Mouse (Mus musculus): ENCODE measurements around the gene Schip1. TPM values are rescaled to one million over a fixed set of nuclear protein-coding genes. Genes with fewer than 3 reads are reported as not detected.

Schip1 gene
- polyA plus RNA-seq, 1 experiment from 2014 or later, result 181 TPM

DNA sequence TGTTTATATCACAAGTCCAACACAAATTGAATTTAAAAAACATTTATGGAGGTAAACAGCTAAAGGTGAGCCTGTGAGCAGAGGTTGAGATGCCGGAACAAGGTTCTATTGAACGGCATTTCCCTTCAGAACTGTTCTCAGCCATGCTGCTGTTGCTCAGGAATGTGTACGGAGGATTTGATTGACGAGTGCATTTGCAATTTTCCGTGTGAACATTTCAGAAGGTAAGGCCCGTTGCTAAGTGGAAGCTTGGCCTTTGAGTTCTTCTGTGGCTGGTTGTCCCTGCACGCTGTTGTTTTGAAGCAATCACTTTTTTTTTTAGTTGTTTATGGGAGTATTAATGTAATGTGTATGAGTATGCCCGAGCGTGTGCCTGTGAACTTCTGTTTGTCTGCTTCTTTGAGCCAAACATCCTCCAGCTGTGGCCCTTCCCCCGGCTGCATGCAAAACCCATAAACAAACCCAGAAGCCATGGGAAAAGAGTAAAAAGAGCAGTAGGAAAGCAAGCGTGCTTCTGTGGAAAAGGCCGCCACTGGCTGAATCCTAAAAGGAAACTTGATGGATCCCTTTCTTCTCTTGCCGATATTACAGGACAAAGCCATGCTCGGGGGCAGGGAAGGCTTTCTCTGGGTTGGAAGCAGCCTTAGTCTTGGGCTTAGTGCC, 518.6 kb downstream of the Schip1 start:
- ATAC-seq (replicated peaks), result no peak
- Histone ChIP-seq H3K9ac (replicated peaks) (no peak overlapping the region), H3K36me3 (no peaks in the 10 kb centered on the region), H3K27ac (replicated peaks) (peak overlapping the region; percentile 74), H3K4me3 (no peak overlapping the region), H3K4me2 (replicated peaks) (peak overlapping the region; percentile 29), H3K9me3 (no peaks in the 10 kb centered on the region), H3K4me1 (peaks cover 69% of the 10 kb centered on the region), H3K27me3 (no peaks in the 10 kb centered on the region)
- 5% methylated on average over 14 of the region's 14 CpGs for WGBS

DNA sequence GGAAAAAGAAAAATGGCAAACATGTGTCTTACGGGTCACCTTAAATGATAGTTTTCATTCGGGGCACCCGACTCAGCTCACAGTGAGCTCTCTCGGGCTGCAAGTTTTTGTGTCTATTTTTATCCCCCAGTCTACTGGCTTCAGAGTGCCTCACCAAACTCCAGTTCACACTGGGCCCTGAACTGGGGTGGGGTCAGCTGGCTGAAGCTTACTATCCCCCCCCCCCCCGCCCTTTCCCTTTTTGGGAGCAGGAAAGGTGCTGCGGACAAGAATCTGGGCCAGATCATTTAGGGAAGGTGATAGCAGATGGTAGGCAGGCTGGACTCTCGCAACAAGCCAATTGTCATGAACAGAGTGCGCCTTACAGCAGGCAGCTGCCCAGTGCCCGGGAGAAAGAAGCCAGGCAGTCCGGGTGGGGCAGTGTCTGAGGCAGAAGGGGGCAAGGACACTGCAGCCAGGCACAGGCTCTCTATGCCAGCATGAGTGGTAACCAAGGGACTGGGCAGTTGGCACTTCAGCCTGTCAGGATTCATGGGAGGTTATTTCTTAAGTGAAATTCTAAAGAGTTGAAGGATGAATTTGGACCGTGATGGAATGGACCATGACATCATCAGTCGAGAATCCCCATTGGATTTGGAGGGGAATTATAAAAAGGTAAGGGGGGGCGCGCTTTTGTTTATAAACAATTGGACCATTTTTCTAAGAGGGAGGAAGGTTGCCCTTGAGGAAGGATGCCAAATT, 519.3 kb downstream of the Schip1 start:
- no peak overlapping the region for H3K9ac ChIP-seq (replicated peaks)

DNA sequence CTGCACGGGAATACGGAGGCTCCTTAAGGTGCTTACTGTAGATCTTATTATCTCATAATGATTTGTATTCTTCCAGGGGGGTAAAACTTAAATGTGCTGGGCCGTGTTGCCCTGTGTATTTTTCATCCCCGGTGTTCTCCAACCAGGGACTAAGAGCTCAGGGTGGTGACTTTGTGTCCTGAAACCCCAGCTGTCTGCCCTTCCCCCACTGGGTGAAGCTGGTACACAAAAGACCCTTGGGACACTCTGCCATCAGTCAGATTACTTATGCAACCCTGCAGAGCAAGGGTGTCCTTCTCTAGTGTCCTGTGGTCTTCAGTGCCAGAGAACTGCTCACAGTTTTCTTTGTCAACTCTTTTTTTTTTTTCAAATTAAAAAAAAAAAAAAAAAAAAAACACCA, 520.6 kb downstream of the Schip1 start:
- Histone ChIP-seq H3K4me2 (replicated peaks) (no peak overlapping the region), H3K9me3 (no peaks in the 10 kb centered on the region), H3K27me3 (no peaks in the 10 kb centered on the region), H3K36me3 (no peaks in the 10 kb centered on the region), H3K4me1 (peaks cover 68% of the 10 kb centered on the region), H3K9ac (replicated peaks) (no peak overlapping the region), H3K27ac (replicated peaks) (no peak overlapping the region), H3K4me3 (no peak overlapping the region)
- WGBS, result 65% methylated on average over 4 of the region's 4 CpGs
- no peak for ATAC-seq (replicated peaks)

More for the DNA sequence above, 519.3 kb downstream of the Schip1 start:
- peak overlapping the region; percentile 74 for H3K27ac ChIP-seq (replicated peaks)
- peaks cover 64% of the 10 kb centered on the region for H3K4me1 ChIP-seq
- H3K36me3 ChIP-seq, result no peaks in the 10 kb centered on the region
- H3K9me3 ChIP-seq, result no peaks in the 10 kb centered on the region
- ATAC-seq (replicated peaks), result peak; percentile 76
- no peaks in the 10 kb centered on the region for H3K27me3 ChIP-seq
- peak overlapping the region; percentile 29; the same call in 1 of the 2 replicates for H3K4me2 ChIP-seq (replicated peaks)
- H3K4me3 ChIP-seq, result no peak overlapping the region
- 17% methylated on average over 14 of the region's 14 CpGs for WGBS

DNA sequence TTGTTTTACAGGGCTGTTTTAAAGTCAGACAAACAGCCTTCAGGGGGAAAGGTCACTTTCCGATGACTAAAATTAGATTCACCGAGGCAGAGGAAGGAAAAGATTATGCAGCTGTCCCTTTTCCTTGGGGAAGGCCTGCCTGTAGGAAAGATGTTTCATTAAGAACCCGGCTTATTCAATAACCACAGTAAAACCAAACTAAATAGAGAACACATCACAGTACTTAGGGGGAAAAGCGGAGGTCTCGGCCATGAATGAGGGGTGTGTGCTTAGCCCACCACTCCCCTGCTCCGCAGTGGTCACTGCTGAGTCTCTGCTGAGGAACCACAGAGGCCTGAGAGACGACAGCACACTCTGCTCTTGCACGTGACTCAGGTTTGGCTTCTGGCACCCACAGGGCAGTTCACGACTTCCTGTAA, 522.1 kb downstream of the Schip1 start:
- no peak for ATAC-seq (replicated peaks)
- Histone ChIP-seq H3K4me3 (no peak overlapping the region), H3K27me3 (no peaks in the 10 kb centered on the region), H3K9me3 (no peaks in the 10 kb centered on the region), H3K36me3 (no peaks in the 10 kb centered on the region), H3K27ac (replicated peaks) (no peak overlapping the region), H3K4me2 (replicated peaks) (no peak overlapping the region), H3K4me1 (peaks cover 68% of the 10 kb centered on the region), H3K9ac (replicated peaks) (no peak overlapping the region)
- WGBS, result 48% methylated on average over 9 of the region's 9 CpGs

DNA sequence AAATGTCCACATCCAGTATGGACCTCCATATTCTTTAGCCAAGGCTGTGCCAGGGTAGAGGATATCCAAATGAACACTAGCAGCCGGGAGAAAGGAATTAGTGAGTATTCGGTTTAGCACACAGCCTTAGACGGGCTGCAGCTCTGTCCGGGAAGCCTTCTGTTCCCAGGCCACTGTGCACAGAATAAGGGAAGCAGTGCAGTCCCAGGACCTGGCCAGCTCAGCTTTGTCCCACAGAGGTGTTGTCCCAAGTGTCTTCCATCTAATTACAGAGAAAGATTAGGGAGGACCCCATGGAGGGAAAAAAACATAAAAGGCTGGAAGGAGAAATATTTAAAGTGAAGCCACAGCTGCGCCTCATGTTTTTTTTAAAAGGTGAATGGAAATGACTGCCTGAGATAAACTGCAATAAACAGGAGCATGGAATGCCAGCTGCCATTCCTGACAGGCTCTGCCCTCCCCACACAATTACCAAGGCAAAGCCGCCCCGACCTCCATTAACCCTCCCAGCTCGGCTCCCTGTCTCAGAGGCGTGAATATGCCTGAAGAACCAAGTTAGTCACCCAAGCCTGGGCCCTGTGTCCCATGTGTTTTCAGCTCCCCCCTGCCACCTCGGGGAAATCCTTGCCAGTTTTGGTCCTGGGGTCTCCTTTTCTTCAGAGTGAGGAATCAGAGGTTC, 523.1 kb downstream of the Schip1 start:
- H3K27me3 ChIP-seq, result no peaks in the 10 kb centered on the region
- H3K4me3 ChIP-seq, result no peak overlapping the region
- H3K9ac ChIP-seq (replicated peaks), result no peak overlapping the region
- 0 out of 2 replicates have a peak, but pooled peaks have one; percentile 41 for ATAC-seq (replicated peaks)
- 28% methylated on average over 10 of the region's 10 CpGs for WGBS
- H3K27ac ChIP-seq (replicated peaks), result peak overlapping the region; percentile 68
- peaks cover 58% of the 10 kb centered on the region for H3K4me1 ChIP-seq
- no peak overlapping the region for H3K4me2 ChIP-seq (replicated peaks)
- no peaks in the 10 kb centered on the region for H3K36me3 ChIP-seq
- H3K9me3 ChIP-seq, result no peaks in the 10 kb centered on the region

DNA sequence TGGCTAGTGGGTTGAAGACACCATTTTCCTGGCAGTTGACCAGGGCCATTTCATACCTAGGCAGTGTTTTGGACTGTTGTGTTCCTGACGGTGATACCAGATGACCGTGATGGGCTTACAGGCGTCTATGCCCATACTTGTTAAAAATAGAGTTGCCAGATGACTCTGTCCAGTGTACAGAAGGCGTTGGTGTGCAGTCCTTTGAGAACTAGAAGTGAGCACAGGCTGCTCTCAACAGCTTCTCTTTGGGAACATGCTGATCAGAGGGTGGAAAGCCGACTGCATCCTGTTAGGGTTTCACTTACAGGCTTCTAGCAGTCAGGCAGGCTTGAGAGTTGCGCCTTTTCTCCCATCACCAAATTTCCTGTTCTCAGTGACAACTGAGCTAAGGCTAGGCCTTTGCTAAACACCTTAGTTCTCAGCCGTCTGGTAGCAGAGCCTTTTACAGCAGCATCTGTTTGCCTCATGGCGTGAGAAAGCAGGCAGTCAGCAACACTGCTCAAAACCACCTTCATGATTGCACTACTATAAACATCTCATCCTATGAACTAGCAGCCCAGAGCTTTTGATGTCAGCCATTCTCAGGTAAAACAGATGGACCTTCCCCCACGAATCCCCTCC, 524.7 kb downstream of the Schip1 start:
- H3K27ac ChIP-seq (replicated peaks), result no peak overlapping the region
- no peaks in the 10 kb centered on the region for H3K27me3 ChIP-seq
- no peaks in the 10 kb centered on the region for H3K9me3 ChIP-seq
- H3K9ac ChIP-seq (replicated peaks), result no peak overlapping the region
- H3K4me1 ChIP-seq, result peaks cover 57% of the 10 kb centered on the region
- H3K4me2 ChIP-seq (replicated peaks), result no peak overlapping the region
- H3K36me3 ChIP-seq, result no peaks in the 10 kb centered on the region
- no peak overlapping the region for H3K4me3 ChIP-seq
- WGBS, result 83% methylated on average over 9 of the region's 9 CpGs
- ATAC-seq (replicated peaks), result no peak

DNA sequence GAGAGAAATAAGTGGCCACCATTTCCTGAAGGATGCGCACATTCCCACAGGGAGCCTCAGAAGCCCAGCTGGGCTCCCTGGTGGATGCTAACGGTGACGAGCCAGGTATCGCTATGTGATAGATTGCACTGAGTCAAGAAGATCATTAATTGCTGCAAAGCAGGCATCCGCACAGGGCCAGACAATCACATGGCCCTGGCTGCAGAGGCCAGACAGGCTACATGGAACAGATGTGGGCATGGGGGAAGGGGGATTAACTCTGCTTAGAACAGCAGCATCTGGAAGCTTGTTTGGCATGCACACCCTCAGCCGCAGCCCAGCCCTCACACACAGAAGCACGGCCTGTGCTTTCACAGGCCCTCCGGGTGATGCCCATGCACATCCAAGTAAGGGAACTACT, 525.8 kb downstream of the Schip1 start:
- 67% methylated on average over 8 of the region's 8 CpGs for WGBS
- ATAC-seq (replicated peaks), result no peak
- H3K4me3 ChIP-seq, result no peak overlapping the region
- no peaks in the 10 kb centered on the region for H3K9me3 ChIP-seq
- no peak overlapping the region for H3K9ac ChIP-seq (replicated peaks)
- no peak overlapping the region for H3K27ac ChIP-seq (replicated peaks)
- H3K36me3 ChIP-seq, result no peaks in the 10 kb centered on the region
- H3K27me3 ChIP-seq, result no peaks in the 10 kb centered on the region
- H3K4me1 ChIP-seq, result peaks cover 60% of the 10 kb centered on the region
- no peak overlapping the region for H3K4me2 ChIP-seq (replicated peaks)

DNA sequence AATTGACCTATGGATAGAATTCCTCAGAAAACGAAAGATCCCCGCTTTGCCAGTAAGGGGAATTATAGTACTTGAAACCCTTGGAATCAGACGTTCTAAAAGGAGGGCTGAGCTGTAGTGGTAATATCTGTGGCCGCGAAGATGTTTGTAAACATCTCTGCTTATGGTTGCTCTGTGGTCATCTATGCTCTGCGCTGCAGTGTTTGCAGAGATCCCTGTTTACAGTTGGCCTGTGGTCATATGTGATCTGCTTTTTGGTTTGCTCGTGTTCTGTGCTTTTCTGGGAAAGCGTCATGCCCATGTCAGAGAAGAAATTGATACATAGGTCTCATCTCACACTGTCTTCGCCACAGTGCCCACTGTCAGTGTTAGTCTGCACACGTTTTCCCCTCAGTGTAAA, 528.0 kb downstream of the Schip1 start:
- Histone ChIP-seq H3K9me3 (no peaks in the 10 kb centered on the region), H3K4me3 (no peak overlapping the region), H3K9ac (replicated peaks) (no peak overlapping the region), H3K27ac (replicated peaks) (peak overlapping the region; percentile 63; the same call in 1 of the 2 replicates), H3K36me3 (peaks cover 6% of the 10 kb centered on the region; the same call in 1 of the 2 replicates), H3K4me2 (replicated peaks) (no peak overlapping the region), H3K27me3 (no peaks in the 10 kb centered on the region), H3K4me1 (peaks cover 49% of the 10 kb centered on the region)
- WGBS, result 88% methylated on average over 10 of the region's 10 CpGs
- ATAC-seq (replicated peaks), result no peak

DNA sequence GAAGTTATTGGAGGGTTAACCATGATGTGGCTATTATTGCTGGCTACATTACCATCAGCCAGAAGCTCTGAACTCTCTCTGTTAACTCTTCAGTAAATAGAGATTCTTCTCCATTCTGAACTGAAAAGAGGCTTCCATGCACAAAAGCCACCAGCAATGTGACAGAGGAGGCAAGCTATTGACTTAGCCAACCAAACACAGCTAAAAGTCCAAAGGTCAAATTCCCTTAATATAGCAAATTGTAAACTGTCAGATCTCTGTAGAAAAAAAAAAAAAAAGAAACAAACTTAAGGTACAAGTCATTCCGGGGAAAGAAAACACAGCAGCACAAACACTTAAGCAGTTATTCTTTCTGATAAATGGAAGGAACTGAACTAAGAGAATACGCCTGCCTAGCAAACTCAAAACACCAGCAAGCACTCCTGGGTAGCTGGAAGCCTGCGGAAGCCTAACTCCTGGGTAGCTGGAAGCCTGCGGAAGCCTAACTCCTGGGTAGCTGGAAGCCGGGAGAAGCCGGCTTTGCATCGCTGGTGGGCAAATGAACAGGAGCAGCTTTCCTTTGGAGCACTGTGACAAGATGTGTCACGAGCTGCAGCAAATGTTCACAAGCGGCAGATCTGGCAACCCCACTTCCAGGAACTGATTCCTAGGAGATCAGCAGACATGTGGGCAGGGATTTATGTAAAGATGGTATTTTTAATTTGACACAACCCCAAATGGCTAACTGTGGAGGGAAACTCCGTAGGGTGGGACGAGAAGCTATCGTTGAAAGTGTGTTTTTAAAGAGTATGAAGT, 528.7 kb downstream of the Schip1 start:
- ATAC-seq (replicated peaks), result no peak
- no peaks in the 10 kb centered on the region for H3K9me3 ChIP-seq
- H3K4me1 ChIP-seq, result peaks cover 43% of the 10 kb centered on the region
- no peaks in the 10 kb centered on the region for H3K27me3 ChIP-seq
- H3K4me2 ChIP-seq (replicated peaks), result no peak overlapping the region
- 58% methylated on average over 12 of the region's 12 CpGs for WGBS
- peak overlapping the region; percentile 63 for H3K27ac ChIP-seq (replicated peaks)
- H3K4me3 ChIP-seq, result no peak overlapping the region
- peaks cover 6% of the 10 kb centered on the region; the same call in 1 of the 2 replicates for H3K36me3 ChIP-seq
- 0 out of 2 replicates have a peak overlapping the region, but pooled peaks have one; percentile 13 for H3K9ac ChIP-seq (replicated peaks)

DNA sequence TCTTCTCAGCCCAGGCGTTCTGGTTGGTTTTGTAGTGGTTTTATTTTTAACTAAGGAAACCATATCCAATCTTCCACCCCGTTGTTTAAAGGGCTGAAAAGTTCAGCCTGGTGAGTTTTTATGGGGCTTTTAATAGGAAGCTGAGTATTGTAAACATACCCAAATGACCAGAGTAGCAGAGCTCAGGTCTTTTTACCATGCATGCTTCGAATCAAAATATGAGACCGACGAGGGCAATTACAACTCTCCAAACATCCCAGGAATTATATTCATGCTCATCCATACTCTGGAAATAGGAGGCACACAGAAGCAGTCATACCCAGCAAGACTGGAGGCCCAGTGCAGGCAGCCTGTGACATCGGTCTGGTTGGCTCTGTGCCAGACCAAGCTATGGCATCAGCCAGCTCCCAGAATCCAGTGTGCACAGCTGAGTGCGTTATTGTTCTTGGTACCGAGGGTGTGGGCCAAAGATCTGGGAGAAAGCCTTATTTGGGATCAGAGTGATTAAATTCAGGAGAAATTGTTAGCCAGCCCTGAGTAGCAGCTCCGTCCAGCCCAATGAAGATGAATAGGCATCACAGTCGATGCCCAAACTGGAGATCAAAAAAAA, 530.8 kb downstream of the Schip1 start:
- peak overlapping the region; percentile 20; the same call in 1 of the 2 replicates for H3K27ac ChIP-seq (replicated peaks)
- H3K9me3 ChIP-seq, result no peaks in the 10 kb centered on the region
- no peaks in the 10 kb centered on the region for H3K27me3 ChIP-seq
- H3K9ac ChIP-seq (replicated peaks), result no peak overlapping the region
- ATAC-seq (replicated peaks), result peak; percentile 57
- peaks cover 33% of the 10 kb centered on the region for H3K4me1 ChIP-seq
- no peak overlapping the region for H3K4me2 ChIP-seq (replicated peaks)
- WGBS, result 57% methylated on average over 10 of the region's 10 CpGs
- H3K36me3 ChIP-seq, result peaks cover 6% of the 10 kb centered on the region; the same call in 1 of the 2 replicates
- no peak overlapping the region for H3K4me3 ChIP-seq

DNA sequence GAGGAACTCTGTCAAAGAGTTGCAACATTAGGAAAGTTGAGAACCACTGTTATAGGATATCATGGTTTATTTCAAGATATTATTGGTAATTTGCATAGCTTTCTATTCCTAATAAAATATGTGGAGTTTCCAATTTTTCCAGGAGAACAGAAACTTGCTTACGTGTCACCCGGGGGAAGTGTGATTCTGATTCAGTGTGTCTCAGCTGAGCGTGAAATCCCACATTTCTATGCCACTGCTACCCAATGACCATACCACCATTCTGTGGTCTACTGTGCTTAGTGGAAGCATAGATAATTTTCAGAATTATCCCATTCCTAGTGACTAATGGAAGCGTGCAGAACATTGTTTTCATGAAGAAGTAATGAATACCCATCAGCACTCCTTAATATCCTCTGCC, 532.3 kb downstream of the Schip1 start:
- no peaks in the 10 kb centered on the region for H3K27me3 ChIP-seq
- H3K9me3 ChIP-seq, result no peaks in the 10 kb centered on the region
- H3K4me3 ChIP-seq, result no peak overlapping the region
- peaks cover 29% of the 10 kb centered on the region for H3K4me1 ChIP-seq
- peaks cover 6% of the 10 kb centered on the region; the same call in 1 of the 2 replicates for H3K36me3 ChIP-seq
- ATAC-seq (replicated peaks), result no peak
- no peak overlapping the region for H3K27ac ChIP-seq (replicated peaks)
- 93% methylated on average over 4 of the region's 4 CpGs for WGBS
- H3K9ac ChIP-seq (replicated peaks), result no peak overlapping the region
- H3K4me2 ChIP-seq (replicated peaks), result no peak overlapping the region

All from forebrain, embryonic 15.5 days (tissue).